Mouse (Mus musculus) intestine, embryonic 16.5 days (tissue): ENCODE data around the gene Spryd7. TPM values are rescaled to one million over a fixed set of nuclear protein-coding genes. Genes with fewer than 3 reads are reported as not detected.
"Not testable (repeated sequence)": the region's sequence is repeated elsewhere in the genome, so short reads cannot be mapped to it uniquely, and the experiment has no call there.

ENCODE experiments used
- ATAC-seq: fragments of 200-750 bp; cut with Nextera tagmentation; 2 replicates; pipeline ENCODE4 v1.8.0; 2017; ENCODE audit warnings: moderate TSS enrichment, moderate library complexity
- H3K27ac ChIP-seq: fragments of 300-500 bp; sonication (generic); 2 replicates; pipeline ENCODE4 v1.5.1; 2014; ENCODE audit warnings: mild to moderate bottlenecking, low read length
- H3K27me3 ChIP-seq: fragments of 300-500 bp; sonication (generic); replicated peaks from 2 replicates; pipeline ENCODE4 v1.6.1; 2014; ENCODE audit warnings: low read length, control low read depth, mixed read lengths; ENCODE audit not compliant: control insufficient read depth, insufficient read depth
- H3K36me3 ChIP-seq: fragments of 300-500 bp; sonication (generic); 2 replicates; pipeline ENCODE4 v1.6.1; 2014; ENCODE audit warnings: low read length, control low read depth; ENCODE audit not compliant: control insufficient read depth, insufficient read depth
- H3K4me1 ChIP-seq: fragments of 300-500 bp; sonication (generic); 2 replicates; pipeline ENCODE4 v1.6.1; 2014; ENCODE audit warnings: low read length, control low read depth, mixed read lengths; ENCODE audit not compliant: control insufficient read depth, insufficient read depth
- H3K4me2 ChIP-seq: fragments of 300-500 bp; sonication (generic); 2 replicates; pipeline ENCODE4 v1.6.1; 2014; ENCODE audit warnings: low read depth, low read length, control low read depth
- H3K4me3 ChIP-seq: fragments of 300-500 bp; sonication (generic); 2 replicates; pipeline ENCODE4 v1.5.1; 2014; ENCODE audit warnings: mild to moderate bottlenecking, low read length
- H3K9ac ChIP-seq: fragments of 300-500 bp; sonication (generic); 2 replicates; pipeline ENCODE4 v1.6.1; 2014; ENCODE audit warnings: low read depth, low read length
- H3K9me3 ChIP-seq: fragments of 300-500 bp; sonication (generic); 2 replicates; pipeline ENCODE4 v1.6.1; 2016; ENCODE audit warnings: low read length, control low read depth; ENCODE audit not compliant: control insufficient read depth
- WGBS: fragments of 180-500 bp; shearing (Covaris S2); extraction: QIAGEN DNeasy Blood & Tissue Kit; methylation state at CpG from one replicate; pipeline ENCODE4 v1.1.7; 2014; 5-methylcytosine and 5-hydroxymethylcytosine counted together
- polyA plus RNA-seq: library from polyadenylated mRNA; unstranded; fragments of >200 nt; fragmentation: Nextera tagmentation; extraction: Ambion mirVana; gene quantifications from 2 replicates; pipeline ENCODE4 v1.2.1, GENCODE M21; 2015

Gene Spryd7
- polyA plus RNA-seq, 1 experiment from 2014 or later = 26.6 TPM

DNA sequence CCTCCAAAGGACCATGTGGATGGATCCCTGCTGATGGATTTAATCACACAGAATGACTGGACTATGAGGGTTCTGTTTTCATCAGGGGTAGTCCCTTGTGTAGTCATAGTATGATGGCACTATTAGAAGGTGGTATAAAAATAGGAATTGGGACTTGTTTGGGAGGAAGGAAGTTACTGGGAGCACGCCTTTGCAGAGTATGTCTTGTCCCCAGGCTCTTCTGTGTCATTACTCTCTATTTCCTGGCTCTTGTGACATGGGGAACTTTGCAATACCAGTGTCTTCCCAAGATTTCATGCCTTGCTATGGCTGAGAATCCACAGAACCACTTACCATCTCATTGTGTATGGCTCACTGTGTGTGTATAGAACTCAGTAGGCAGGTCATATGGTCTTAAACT is 8.1 kb downstream of the Spryd7 start:
- no peak overlapping the region for H3K27ac ChIP-seq
- H3K9me3 ChIP-seq = no peaks in the 10 kb centered on the region
- no peaks in the 10 kb centered on the region for H3K4me1 ChIP-seq
- no peak for ATAC-seq
- no peak overlapping the region for H3K4me3 ChIP-seq
- no peaks in the 10 kb centered on the region for H3K27me3 ChIP-seq
- H3K9ac ChIP-seq = no peak overlapping the region
- H3K36me3 ChIP-seq = no peaks in the 10 kb centered on the region; the same call in 1 of the 2 replicates
- WGBS = 90% methylated on average over 1 of the region's 1 CpGs
- no peak overlapping the region for H3K4me2 ChIP-seq

GRCm38 (mm10) chr14:61537772-61538171 is 18.9 kb downstream of the Spryd7 start:
- not testable (repeated sequence) for H3K4me2 ChIP-seq, H3K27me3 ChIP-seq, ATAC-seq, H3K4me3 ChIP-seq, H3K4me1 ChIP-seq, H3K27ac ChIP-seq, H3K9ac ChIP-seq, H3K36me3 ChIP-seq, H3K9me3 ChIP-seq
- WGBS = 84% methylated on average over 6 of the region's 11 CpGs

DNA sequence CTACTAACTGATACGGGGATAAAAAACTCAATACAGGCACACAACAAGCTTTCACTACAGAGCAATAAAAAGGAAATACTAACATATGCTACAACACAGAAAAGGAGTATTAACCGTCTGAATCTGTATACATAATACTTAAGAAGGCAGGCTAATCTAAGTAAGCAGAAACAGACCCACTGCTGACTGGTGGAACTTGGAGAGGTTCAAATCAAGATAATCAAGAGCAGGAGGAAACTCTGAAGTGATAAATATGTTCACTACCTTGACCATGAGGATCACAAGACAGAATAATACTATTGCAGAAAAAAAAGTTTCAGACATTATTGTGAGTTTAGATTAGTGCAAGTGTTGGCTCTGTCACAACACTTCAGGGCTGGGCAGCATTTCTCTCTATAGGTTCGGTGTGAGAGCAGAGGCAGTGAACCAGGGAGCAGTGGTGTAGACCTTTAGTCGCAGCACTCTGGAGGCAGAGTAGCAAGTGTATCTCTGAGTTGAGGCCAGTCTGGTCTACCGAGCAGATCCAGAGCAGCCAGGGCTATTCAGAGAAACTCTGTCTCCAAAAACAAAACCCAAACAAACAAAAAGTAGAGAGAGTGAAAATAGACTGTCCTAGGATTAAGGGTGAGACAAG is 19.9 kb downstream of the Spryd7 start:
- Histone ChIP-seq H3K27me3 (no peaks in the 10 kb centered on the region), H3K27ac (no peak overlapping the region), H3K36me3 (no peaks in the 10 kb centered on the region; the same call in 1 of the 2 replicates), H3K4me2 (no peak overlapping the region), H3K9ac (no peak overlapping the region), H3K4me1 (no peaks in the 10 kb centered on the region), H3K9me3 (no peaks in the 10 kb centered on the region), H3K4me3 (no peak overlapping the region)
- WGBS = 85% methylated on average over 5 of the region's 5 CpGs
- no peak for ATAC-seq

- 91% methylated on average over 3 of the region's 3 CpGs for WGBS
- no peaks in the 10 kb centered on the region for H3K4me1 ChIP-seq
- ATAC-seq = no peak
Observed at GRCm38 (mm10) chr14:61535811-61536210, 20.9 kb downstream of the Spryd7 start.

DNA sequence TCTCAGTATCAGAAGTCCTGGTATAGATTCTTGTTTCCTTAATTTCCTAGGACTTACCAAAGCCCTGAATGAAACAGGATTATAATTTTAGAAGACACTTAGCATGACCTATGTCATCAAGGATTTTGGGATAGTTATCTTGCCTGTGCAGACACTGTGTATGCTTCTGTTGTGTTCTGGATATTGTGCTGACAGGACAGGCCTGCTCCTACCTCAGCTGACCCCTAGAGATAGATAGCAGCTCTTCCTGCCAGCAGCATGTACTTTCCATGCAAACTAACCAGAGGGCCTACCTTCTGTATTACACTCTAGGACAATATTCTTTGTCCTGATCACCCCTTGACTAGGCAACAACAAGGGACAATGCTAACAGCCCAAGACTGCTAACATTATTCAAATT is 25.7 kb downstream of the Spryd7 start:
- ATAC-seq = 0 out of 2 replicates have a peak, but pooled peaks have one; percentile 39
- Histone ChIP-seq H3K27me3 (no peaks in the 10 kb centered on the region), H3K36me3 (no peaks in the 10 kb centered on the region; the same call in 1 of the 2 replicates), H3K4me1 (no peaks in the 10 kb centered on the region), H3K9ac (no peak overlapping the region), H3K9me3 (no peaks in the 10 kb centered on the region), H3K4me2 (no peak overlapping the region), H3K4me3 (no peak overlapping the region), H3K27ac (0 out of 2 replicates have a peak overlapping the region, but pooled peaks have one; percentile 13)

More at GRCm38 (mm10) chr14:61535811-61536210, 20.9 kb downstream of the Spryd7 start:
- H3K27ac ChIP-seq = no peak overlapping the region
- H3K9me3 ChIP-seq = no peaks in the 10 kb centered on the region
- no peaks in the 10 kb centered on the region for H3K27me3 ChIP-seq
- no peaks in the 10 kb centered on the region; the same call in 1 of the 2 replicates for H3K36me3 ChIP-seq
- no peak overlapping the region for H3K4me2 ChIP-seq
- no peak overlapping the region for H3K4me3 ChIP-seq
- no peak overlapping the region for H3K9ac ChIP-seq

GRCm38 (mm10) chr14:61530396-61530795 is 26.3 kb downstream of the Spryd7 start:
- Histone ChIP-seq H3K4me1 (no peaks in the 10 kb centered on the region), H3K27ac (peak overlapping the region; percentile 9; the same call in 1 of the 2 replicates), H3K36me3 (no peaks in the 10 kb centered on the region), H3K27me3 (no peaks in the 10 kb centered on the region), H3K9me3 (no peaks in the 10 kb centered on the region), H3K4me3 (no peak overlapping the region), H3K4me2 (no peak overlapping the region), H3K9ac (no peak overlapping the region)
- 58% methylated on average over 2 of the region's 2 CpGs for WGBS
- peak; percentile 93 for ATAC-seq

DNA sequence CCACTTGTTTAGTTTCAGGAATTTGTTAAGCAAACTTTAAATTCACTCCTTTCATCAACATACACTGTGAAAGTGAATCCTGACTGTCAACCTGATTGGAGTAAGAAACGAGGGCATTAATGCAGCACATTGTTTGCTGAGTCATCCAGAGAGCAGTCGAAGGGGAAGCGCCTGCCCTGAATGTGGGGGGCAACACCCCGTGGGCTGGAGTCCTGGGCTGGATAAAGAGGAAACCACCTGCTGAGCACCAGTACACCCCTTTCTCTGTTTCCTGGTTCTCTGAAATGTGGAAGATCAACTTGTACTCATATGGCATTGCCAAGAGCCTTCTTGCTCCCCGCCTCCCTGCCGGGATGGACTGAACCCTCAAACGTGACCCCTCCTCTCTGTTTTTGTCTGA is 27.2 kb downstream of the Spryd7 start:
- H3K4me2 ChIP-seq = no peak overlapping the region
- no peak overlapping the region for H3K4me3 ChIP-seq
- no peak for ATAC-seq
- WGBS = 84% methylated on average over 7 of the region's 7 CpGs
- no peaks in the 10 kb centered on the region for H3K27me3 ChIP-seq
- no peaks in the 10 kb centered on the region for H3K4me1 ChIP-seq
- H3K27ac ChIP-seq = no peak overlapping the region
- no peaks in the 10 kb centered on the region for H3K9me3 ChIP-seq
- no peaks in the 10 kb centered on the region for H3K36me3 ChIP-seq
- H3K9ac ChIP-seq = no peak overlapping the region

DNA sequence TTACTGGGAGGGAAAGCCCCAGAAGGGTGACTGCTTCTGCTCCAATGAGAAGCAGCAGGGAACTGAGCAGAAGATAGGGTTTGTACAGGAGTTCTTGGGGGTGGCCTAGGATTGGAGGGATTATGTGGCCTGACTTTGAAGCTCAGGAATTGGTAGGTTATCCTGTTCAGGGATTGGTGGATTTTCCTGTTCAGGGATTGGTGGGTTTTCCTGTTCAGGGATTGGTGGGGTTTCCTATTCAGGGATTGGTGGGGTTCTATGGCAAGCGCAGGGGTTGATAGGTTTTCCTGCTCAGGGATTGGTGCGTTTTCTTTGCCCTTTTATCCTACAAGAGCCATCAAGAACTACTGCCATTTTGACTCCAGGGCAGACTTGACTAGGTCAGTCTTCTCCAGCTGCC is 30.7 kb downstream of the Spryd7 start:
- H3K4me3 ChIP-seq = no peak overlapping the region
- H3K9me3 ChIP-seq = no peaks in the 10 kb centered on the region
- H3K9ac ChIP-seq = no peak overlapping the region
- WGBS = 89% methylated on average over 2 of the region's 2 CpGs
- H3K27ac ChIP-seq = no peak overlapping the region
- no peak overlapping the region for H3K4me2 ChIP-seq
- no peaks in the 10 kb centered on the region for H3K27me3 ChIP-seq
- no peaks in the 10 kb centered on the region for H3K36me3 ChIP-seq
- ATAC-seq = no peak
- H3K4me1 ChIP-seq = no peaks in the 10 kb centered on the region

GRCm38 (mm10) chr14:61523821-61524220 is 32.9 kb downstream of the Spryd7 start:
- no peaks in the 10 kb centered on the region for H3K4me1 ChIP-seq
- H3K27me3 ChIP-seq = no peaks in the 10 kb centered on the region
- no peaks in the 10 kb centered on the region for H3K36me3 ChIP-seq
- H3K4me3 ChIP-seq = no peak overlapping the region
- H3K27ac ChIP-seq = no peak overlapping the region
- H3K4me2 ChIP-seq = no peak overlapping the region
- no peaks in the 10 kb centered on the region for H3K9me3 ChIP-seq
- WGBS = 84% methylated on average over 2 of the region's 2 CpGs
- no peak overlapping the region for H3K9ac ChIP-seq
- ATAC-seq = no peak
